Mouse (Mus musculus): ENCODE data around the gene Ksr1.

GRCm38 (mm10) chr11:79013806-79014205, 132.4 kb downstream of the Ksr1 start:
- no peak for TF ChIP-seq POLR2A (IDR thresholded peaks at IDR 0.05; ENCODE audit: borderline replicate concordance, control insufficient read depth, low read depth, low read length)
- no peak for TF ChIP-seq CTCF (IDR thresholded peaks at IDR 0.05; ENCODE audit: control insufficient read depth, insufficient read depth, low read length)

All from bone marrow, adult 2 months (tissue).